Mouse (Mus musculus) E14TG2a.4 (cell line): ENCODE results near the gene Strip1.

Experiments
- CTCF ChIP-seq: conservative IDR thresholded peaks from 2 replicates; pipeline ENCODE4 v1.5.1; 2014; ENCODE audit warnings: low read length
- POU5F1 ChIP-seq: IDR thresholded peaks from 2 replicates; pipeline ENCODE4 v1.6.1; 2014; ENCODE audit warnings: low read length, borderline replicate concordance

DNA sequence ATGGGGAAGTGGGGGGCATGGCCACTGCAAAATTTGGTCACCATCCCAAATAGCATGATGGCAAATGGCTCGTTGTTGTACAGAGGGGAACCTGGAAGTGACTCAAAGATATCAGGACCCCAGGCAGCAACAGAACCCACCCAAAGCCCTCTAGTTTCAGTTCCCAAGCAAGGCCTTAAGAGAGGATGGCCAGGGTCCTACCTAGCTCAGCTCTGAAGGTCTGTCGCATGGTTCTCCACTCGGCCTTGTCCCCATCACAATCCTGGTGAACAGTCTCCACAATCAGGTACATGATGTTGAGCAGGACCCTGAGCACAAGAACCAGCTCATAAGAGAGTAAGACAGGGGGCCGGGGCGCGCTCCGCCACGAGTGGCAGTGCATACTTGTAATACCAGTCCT is 7.1 kb downstream of the Strip1 start:
- TF ChIP-seq CTCF (no peak), POU5F1 (no peak)
